ENCODE assay signal across 8 mouse cellular contexts in genomic region chr1:39192460-39192996, GRCm38 (mm10). TPM values are rescaled to one million over a fixed set of nuclear protein-coding genes. Genes with fewer than 3 reads are reported as not detected.
DNase-seq lines count a peak whose midpoint lies in the region; ATAC-seq lines count a peak whose summit lies in the region.

No protein-coding gene starts in this region.

- H3K36me3 ChIP-seq in forebrain, embryonic 13.5 days (ENCODE audit: poor library complexity, severe bottlenecking), result no peaks in the 10 kb centered on the region
- H3K36me3 ChIP-seq in heart, embryonic 16.5 days (ENCODE audit: control insufficient read depth, insufficient read depth), result no peaks in the 10 kb centered on the region

- peak overlapping the region; percentile 68 for H3K9ac ChIP-seq in forebrain, embryonic 13.5 days
- H3K9ac ChIP-seq in heart, embryonic 16.5 days (ENCODE audit: low read length), result peak overlapping the region; percentile 89

- ATAC-seq in forebrain, embryonic 13.5 days, result 0 out of 2 replicates have a peak, but pooled peaks have one; percentile 14
- peak; percentile 42 for ATAC-seq in heart, embryonic 16.5 days (replicated peaks; ENCODE audit: extremely low read depth, insufficient read depth, low FRiP score)

- H3K27me3 ChIP-seq in forebrain, embryonic 13.5 days, result peaks cover 53% of the 10 kb centered on the region
- H3K27me3 ChIP-seq in heart, embryonic 16.5 days (ENCODE audit: control insufficient read depth, insufficient read depth, low read length), result peaks cover 3% of the 10 kb centered on the region; the same call in 1 of the 2 replicates

- DNase-seq in urinary bladder, adult 18-20 months (ENCODE audit: low spot score in 2 of 2), result peak; percentile 45 to 70
- DNase-seq in urinary bladder, postnatal 10 days (ENCODE audit: low spot score), result no peak
- peak; percentile 92 for DNase-seq in kidney, postnatal 14 days
- peak; percentile 82 to 91 for DNase-seq in lung, adult 18-20 months
- DNase-seq in ovary, postnatal 10 days (ENCODE audit: low spot score), result peak; percentile 36
- peak; percentile 36 for DNase-seq in urinary bladder, postnatal 25 days (ENCODE audit: low spot score)

- H3K27ac ChIP-seq in forebrain, embryonic 13.5 days, result no peak overlapping the region
- 0 out of 2 replicates have a peak overlapping the region, but pooled peaks have one; percentile 23 for H3K27ac ChIP-seq in heart, embryonic 16.5 days (ENCODE audit: low read length)

- H3K4me2 ChIP-seq in forebrain, embryonic 13.5 days, result peak overlapping the region; percentile 99
- peak overlapping the region; percentile 100 for H3K4me2 ChIP-seq in heart, embryonic 16.5 days (ENCODE audit: low read depth, low read length)

- H3K4me3 ChIP-seq in forebrain, embryonic 13.5 days, result peak overlapping the region; percentile 69
- H3K4me3 ChIP-seq in heart, embryonic 16.5 days (ENCODE audit: low read length), result peak overlapping the region; percentile 81

- H3K9me3 ChIP-seq in forebrain, embryonic 13.5 days (replicated peaks), result no peaks in the 10 kb centered on the region
- no peaks in the 10 kb centered on the region for H3K9me3 ChIP-seq in heart, embryonic 16.5 days (replicated peaks; ENCODE audit: control insufficient read depth, low read length)

- H3K4me1 ChIP-seq in forebrain, embryonic 13.5 days, result peaks cover 21% of the 10 kb centered on the region
- H3K4me1 ChIP-seq in heart, embryonic 16.5 days (ENCODE audit: control insufficient read depth, insufficient read depth, low read length), result peaks cover 29% of the 10 kb centered on the region

- under 1% methylated on average over 28 of the region's 28 CpGs for WGBS in forebrain, embryonic 13.5 days
- WGBS in heart, embryonic 16.5 days, result 4% methylated on average over 28 of the region's 28 CpGs

RNA-seq across cellular contexts. Expression of gene Npas2, which starts 1.0 kb away (rescaled TPM):
- polyA plus RNA-seq in forebrain, embryonic 13.5 days (2015; fragmentation: Nextera tagmentation; extraction: Ambion mirVana), result 0.15 and 0.37 TPM in 2 replicates
- 3.1 and 3.7 TPM in 2 replicates for polyA plus RNA-seq in heart, embryonic 16.5 days (2015; fragmentation: Nextera tagmentation; extraction: Ambion mirVana)
